Mouse (Mus musculus): ENCODE results near the gene Plk1. TPM values are rescaled to one million over a fixed set of nuclear protein-coding genes. Genes with fewer than 3 reads are reported as not detected.

Plk1 gene
- polyA plus RNA-seq, 1 experiment: 122 TPM

- TF ChIP-seq GATA1 (IDR thresholded peaks at IDR 0.05; ENCODE audit: low read length): no peak
These were observed 11.5 kb downstream of the Plk1 start for GRCm38 (mm10) chr7:122170705-122171104.

DNA sequence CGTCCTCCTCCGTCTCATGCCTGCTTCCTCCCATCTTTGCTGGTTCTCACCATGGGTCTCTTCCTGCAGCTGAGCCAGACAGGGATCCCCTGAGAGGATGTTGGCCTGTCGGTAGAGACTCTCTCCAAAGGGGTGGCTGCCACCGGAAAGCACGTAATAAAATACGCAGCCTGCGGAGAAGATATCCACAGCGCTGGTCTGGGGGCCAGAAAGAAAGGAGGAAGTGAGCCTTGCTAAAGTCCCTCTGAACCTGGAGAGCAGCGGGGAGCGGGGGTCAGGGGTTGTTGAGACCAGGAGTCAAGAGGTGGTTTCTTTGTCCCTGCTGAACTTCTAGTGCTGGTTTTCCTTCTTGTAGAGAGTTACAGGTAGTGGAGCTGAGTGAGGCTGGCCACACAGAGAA lies 12.4 kb downstream of the Plk1 start:
- TF ChIP-seq GATA1 (IDR thresholded peaks at IDR 0.05; ENCODE audit: low read length): no peak

- TF ChIP-seq GATA1 (IDR thresholded peaks at IDR 0.05; ENCODE audit: low read length): no peak
These were observed 21.5 kb downstream of the Plk1 start for GRCm38 (mm10) chr7:122180720-122181119.

DNA sequence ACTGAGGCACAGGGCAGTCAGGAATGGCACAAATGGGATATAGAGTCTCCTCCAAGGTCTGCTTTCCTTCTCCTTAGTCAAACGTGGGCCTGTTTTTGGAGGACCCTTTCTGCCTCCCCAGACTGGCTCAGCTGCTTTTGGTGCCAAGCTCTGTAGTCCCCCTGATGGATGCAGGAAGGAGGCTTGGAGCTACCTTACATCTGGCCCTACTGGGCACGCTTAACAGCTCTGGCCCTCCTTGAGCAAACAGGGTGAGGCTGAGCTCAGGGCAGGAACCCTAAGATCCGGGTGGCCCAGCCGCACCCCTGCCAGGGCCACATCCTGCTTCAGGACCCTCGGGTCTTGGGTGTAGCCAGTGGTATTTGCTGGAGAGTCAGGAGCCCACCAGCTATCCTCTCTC lies 25.3 kb downstream of the Plk1 start:
- no peak for TF ChIP-seq GATA1 (IDR thresholded peaks at IDR 0.05; ENCODE audit: low read length)

DNA sequence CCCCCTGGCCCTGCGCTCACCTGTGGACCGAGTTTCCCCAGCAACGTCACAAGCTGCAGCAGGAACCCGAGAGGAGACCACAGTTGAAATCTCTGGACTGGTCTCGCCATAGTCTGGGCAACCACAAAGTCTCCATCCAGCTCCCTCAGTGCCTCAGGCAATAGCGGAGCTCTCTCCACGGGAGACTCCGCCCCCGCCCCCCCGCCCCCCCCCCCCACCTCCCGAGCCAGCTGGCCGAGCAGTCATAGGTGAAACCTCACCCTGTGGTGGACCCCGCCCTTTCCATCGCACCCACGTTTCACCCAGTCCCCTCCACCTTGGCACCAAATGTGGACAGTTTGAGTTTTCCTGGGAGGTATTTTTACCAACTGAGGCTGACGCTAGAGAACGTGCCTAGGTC lies 26.8 kb downstream of the Plk1 start, which contains the start of gene Ern2:
Ern2 (minus strand) TSS at position 165 of the 400 bp plus-strand sequence.
- TF ChIP-seq GATA1 (IDR thresholded peaks at IDR 0.05; ENCODE audit: low read length): no peak

GRCm38 (mm10) chr7:122189484-122189883 lies 30.2 kb downstream of the Plk1 start:
- TF ChIP-seq GATA1 (IDR thresholded peaks at IDR 0.05; ENCODE audit: low read length): no peak

- no peak for TF ChIP-seq GATA1 (IDR thresholded peaks at IDR 0.05; ENCODE audit: low read length)
These were observed 31.9 kb downstream of the Plk1 start for GRCm38 (mm10) chr7:122191097-122191496.

DNA sequence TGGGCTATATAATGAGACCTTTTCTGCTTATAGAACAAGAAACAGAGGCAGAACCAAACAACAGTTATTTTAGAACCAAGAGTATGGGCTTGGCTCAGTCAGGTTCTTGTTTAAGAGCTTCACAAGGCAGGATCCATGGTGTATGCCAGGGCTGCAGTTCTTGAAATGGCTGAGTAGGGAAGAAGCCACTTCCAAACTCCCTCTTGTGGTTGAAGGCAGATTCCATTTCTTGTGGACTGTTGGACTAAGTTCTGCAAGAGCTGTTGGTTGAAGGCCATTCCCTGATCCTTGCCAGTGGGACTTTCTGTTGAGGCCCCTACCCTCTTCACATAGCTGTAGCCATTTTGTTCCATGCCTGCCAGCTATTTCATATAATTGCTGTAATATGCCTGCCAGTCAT lies 34.7 kb downstream of the Plk1 start:
- TF ChIP-seq GATA1 (IDR thresholded peaks at IDR 0.05; ENCODE audit: low read length): no peak

- no peak for TF ChIP-seq GATA1 (IDR thresholded peaks at IDR 0.05; ENCODE audit: low read length)
These were observed 37.5 kb downstream of the Plk1 start for GRCm38 (mm10) chr7:122196771-122197170.

- no peak for TF ChIP-seq GATA1 (IDR thresholded peaks at IDR 0.05; ENCODE audit: low read length)
These were observed 38.1 kb downstream of the Plk1 start for GRCm38 (mm10) chr7:122197306-122197705.

DNA sequence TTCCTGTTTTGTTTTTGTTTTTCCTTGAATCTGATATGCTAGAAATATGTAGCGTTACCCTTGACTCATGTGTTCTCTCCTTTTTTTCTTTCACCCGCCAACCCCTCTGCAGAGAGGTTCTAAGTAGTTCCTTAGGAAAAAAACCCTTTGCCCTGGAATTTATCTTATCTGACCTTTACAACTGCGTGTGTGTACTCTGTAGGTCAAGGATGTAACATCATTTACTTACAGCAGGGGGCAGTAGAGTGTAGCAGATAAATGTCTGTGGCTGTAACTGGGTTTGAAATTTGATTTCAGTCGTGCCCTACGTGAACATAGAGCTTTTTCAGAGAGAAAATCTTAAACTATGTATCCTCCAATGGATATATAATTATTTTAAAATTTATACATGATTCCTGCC lies 40.1 kb downstream of the Plk1 start:
- TF ChIP-seq GATA1 (IDR thresholded peaks at IDR 0.05; ENCODE audit: low read length): no peak

GRCm38 (mm10) chr7:122203936-122204335 lies 44.7 kb downstream of the Plk1 start:
- no peak for TF ChIP-seq GATA1 (IDR thresholded peaks at IDR 0.05; ENCODE audit: low read length)

GRCm38 (mm10) chr7:122206121-122206520 lies 46.9 kb downstream of the Plk1 start:
- TF ChIP-seq GATA1 (IDR thresholded peaks at IDR 0.05; ENCODE audit: low read length): no peak

DNA sequence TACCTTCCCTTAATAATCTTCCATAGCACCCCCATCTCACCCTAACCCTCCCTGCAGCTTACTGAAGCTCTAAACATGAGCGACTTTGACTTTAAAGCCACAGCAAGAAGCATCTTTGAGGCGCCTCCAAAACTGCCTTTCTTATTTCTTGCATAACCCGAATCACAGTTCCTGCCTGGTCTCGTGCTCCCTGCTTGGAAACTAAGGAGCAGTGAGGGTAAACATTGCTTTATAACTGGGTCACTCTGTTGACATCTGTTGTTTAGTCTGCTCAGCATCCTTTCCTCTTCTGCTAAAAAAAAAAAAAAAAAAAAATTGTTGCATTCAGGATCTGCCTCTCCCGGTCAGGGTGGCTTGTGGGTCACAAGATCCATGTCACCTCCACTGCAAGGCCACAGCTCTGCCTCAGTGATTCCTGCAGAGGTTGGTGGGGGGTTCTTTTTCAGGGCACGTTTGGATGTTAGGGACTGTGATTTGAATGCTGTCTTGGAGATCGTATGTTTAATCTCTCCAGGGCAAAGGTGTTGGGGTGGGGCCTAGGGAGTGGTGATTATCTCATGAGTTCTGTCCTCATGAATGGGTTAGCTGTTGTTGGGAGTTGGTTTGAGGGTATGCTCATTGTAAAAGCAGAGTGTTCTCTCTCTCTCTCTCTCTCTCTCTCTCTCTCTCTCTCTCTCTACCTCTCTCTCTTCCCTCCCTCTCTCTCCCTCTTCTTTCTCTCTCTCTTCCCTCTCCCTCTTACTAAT lies 49.2 kb downstream of the Plk1 start:
- no peak for TF ChIP-seq GATA1 (IDR thresholded peaks at IDR 0.05; ENCODE audit: low read length)

- TF ChIP-seq GATA1 (IDR thresholded peaks at IDR 0.05; ENCODE audit: low read length): no peak
These were observed 60.1 kb downstream of the Plk1 start, which contains the start of gene Chp2 for GRCm38 (mm10) chr7:122219315-122219801. Gene Chp2 (plus strand): TSS chr7:122219496.

Other genes starting within 250 kb of the Plk1 start
- 10.2 and 13.0 TPM in 2 replicates for gene Cog7, start 177.7 kb upstream of the Plk1 start, polyA plus RNA-seq (2012)
- 235 and 253 TPM in 2 replicates for gene Gga2, start 138.2 kb upstream of the Plk1 start, polyA plus RNA-seq (2012)
- 26.4 and 29.9 TPM in 2 replicates for gene Ubfd1, start 92.3 kb upstream of the Plk1 start, polyA plus RNA-seq (2012)
- gene Ears2, start 92.2 kb upstream of the Plk1 start, polyA plus RNA-seq (2012): 10.9 and 13.8 TPM in 2 replicates
- gene Ndufab1, start 57.6 kb upstream of the Plk1 start, polyA plus RNA-seq (2012): 1,652 and 2,549 TPM in 2 replicates
- 3.8 and 4.8 TPM in 2 replicates for gene Palb2, start 26.5 kb upstream of the Plk1 start, polyA plus RNA-seq (2012)
- 3.7 and 4.1 TPM in 2 replicates for gene Dctn5, start 26.4 kb upstream of the Plk1 start, polyA plus RNA-seq (2012)
- not detected in 2 replicates for gene Ern2, start 26.8 kb downstream of the Plk1 start, polyA plus RNA-seq (2012)
- gene Chp2, start 60.1 kb downstream of the Plk1 start, polyA plus RNA-seq (2012): not detected in 2 replicates
- gene Prkcb, start 129.3 kb downstream of the Plk1 start, polyA plus RNA-seq (2012): not detected in 2 replicates